Mouse (Mus musculus) spleen, adult 2 months (tissue): ENCODE measurements around the gene Hibch. TPM values are rescaled to one million over a fixed set of nuclear protein-coding genes. Genes with fewer than 3 reads are reported as not detected.
"Not testable (repeated sequence)": the region's sequence is repeated elsewhere in the genome, so short reads cannot be mapped to it uniquely, and the experiment has no call there.

Experiments
- DNase-seq, 2 experiments: peaks; one replicate each; pipeline versions ENCODE4 v3.0.0 to v3.0.0-alpha.2; 2012 to 2021; ENCODE audit warnings: low spot score in 2 of 2, low read depth in 1 of 2
- H3K27ac ChIP-seq: fragments of 200-500 bp; 2 replicates; pipeline ENCODE4 v1.5.1; 2012; ENCODE audit warnings: low read length, inconsistent platforms; ENCODE audit not compliant: insufficient read depth
- H3K27me3 ChIP-seq: fragments of 200-500 bp; 2 replicates; pipeline ENCODE4 v1.6.1; 2012; ENCODE audit warnings: mild to moderate bottlenecking, moderate library complexity, low read length, inconsistent platforms; ENCODE audit not compliant: control insufficient read depth, insufficient read depth
- H3K36me3 ChIP-seq: fragments of 200-500 bp; 2 replicates; pipeline ENCODE4 v1.6.1; 2012; ENCODE audit warnings: mild to moderate bottlenecking, low read length, inconsistent platforms; ENCODE audit not compliant: control insufficient read depth, insufficient read depth
- H3K4me1 ChIP-seq: fragments of 200-500 bp; 2 replicates; pipeline ENCODE4 v1.6.1; 2011; ENCODE audit warnings: inconsistent platforms; ENCODE audit not compliant: control insufficient read depth, insufficient read depth, insufficient read length
- H3K4me3 ChIP-seq: fragments of 200-500 bp; 2 replicates; pipeline ENCODE4 v1.5.1; 2011; ENCODE audit warnings: mild to moderate bottlenecking, inconsistent platforms; ENCODE audit not compliant: insufficient read depth, insufficient read length; ENCODE audit errors: extremely low read depth
- CTCF ChIP-seq: fragments of 200-500 bp; IDR thresholded peaks from 2 replicates; pipeline ENCODE4 v1.5.1; 2011; ENCODE audit warnings: mild to moderate bottlenecking, inconsistent platforms; ENCODE audit not compliant: insufficient read depth, insufficient read length, insufficient replicate concordance; ENCODE audit errors: extremely low read depth
- POLR2A ChIP-seq: fragments of 200-500 bp; IDR thresholded peaks from 2 replicates; pipeline ENCODE4 v1.6.1; 2011; ENCODE audit warnings: low read depth, low read length, inconsistent platforms
- WGBS: fragments of 180-500 bp; shearing (Covaris S2); methylation state at CpG from one replicate; pipeline ENCODE4 v1.1.7; 2018; 5-methylcytosine and 5-hydroxymethylcytosine counted together
- polyA plus RNA-seq: library from polyadenylated mRNA; depleted of rRNA; stranded (reverse); fragments of >200 nt; gene quantifications from 2 replicates; pipeline ENCODE4 v1.2.3, GENCODE M21; 2012

Gene Hibch
- polyA plus RNA-seq, 1 experiment: 7.6 TPM

- no peak overlapping the region for H3K27ac ChIP-seq
- H3K36me3 ChIP-seq: peaks cover 2% of the 10 kb centered on the region; the same call in 1 of the 2 replicates
- H3K27me3 ChIP-seq: no peaks in the 10 kb centered on the region
- no peak for TF ChIP-seq CTCF
- WGBS: 98% methylated on average over 1 of the region's 1 CpGs
- H3K4me3 ChIP-seq: no peak overlapping the region
- H3K4me1 ChIP-seq: no peaks in the 10 kb centered on the region
- DNase-seq: no peak
Measured at GRCm38 (mm10) chr1:52867876-52868275, 23.1 kb downstream of the Hibch start.

- H3K36me3 ChIP-seq: peaks cover 3% of the 10 kb centered on the region
- no peak for DNase-seq
- H3K27ac ChIP-seq: no peak overlapping the region
- H3K27me3 ChIP-seq: no peaks in the 10 kb centered on the region
- H3K4me3 ChIP-seq: no peak overlapping the region
- TF ChIP-seq POLR2A: no peak
- TF ChIP-seq CTCF: no peak
- no peaks in the 10 kb centered on the region for H3K4me1 ChIP-seq
- WGBS: 91% methylated on average over 2 of the region's 2 CpGs
Measured at GRCm38 (mm10) chr1:52884208-52884607, 39.5 kb downstream of the Hibch start.

GRCm38 (mm10) chr1:52909783-52910182 is 65.1 kb downstream of the Hibch start:
- WGBS: 80% methylated on average over 3 of the region's 3 CpGs
- no peaks in the 10 kb centered on the region for H3K27me3 ChIP-seq
- H3K27ac ChIP-seq: no peak overlapping the region
- no peak overlapping the region for H3K4me3 ChIP-seq
- TF ChIP-seq CTCF (no peak), POLR2A (no peak)
- no peaks in the 10 kb centered on the region for H3K4me1 ChIP-seq
- no peak for DNase-seq
- H3K36me3 ChIP-seq: peaks cover 2% of the 10 kb centered on the region; the same call in 1 of the 2 replicates

- no peaks in the 10 kb centered on the region for H3K27me3 ChIP-seq
- no peak for DNase-seq
- H3K4me3 ChIP-seq: no peak overlapping the region
- WGBS: 91% methylated on average over 2 of the region's 2 CpGs
- no peak for TF ChIP-seq POLR2A
- TF ChIP-seq CTCF: no peak
- no peak overlapping the region for H3K27ac ChIP-seq
- H3K36me3 ChIP-seq: 0 out of 2 replicates have a peak, but pooled peaks cover 3% of the 10 kb centered on the region
- H3K4me1 ChIP-seq: no peaks in the 10 kb centered on the region
Measured at GRCm38 (mm10) chr1:52916655-52917054, 71.9 kb downstream of the Hibch start.

GRCm38 (mm10) chr1:52918897-52919296 is 74.2 kb downstream of the Hibch start:
- H3K27ac ChIP-seq, H3K4me3 ChIP-seq, H3K27me3 ChIP-seq, H3K4me1 ChIP-seq, H3K36me3 ChIP-seq, DNase-seq: not testable (repeated sequence)

GRCm38 (mm10) chr1:52924482-52924881 is 79.8 kb downstream of the Hibch start:
- WGBS: 13% methylated on average over 1 of the region's 1 CpGs
- not testable (repeated sequence) for H3K36me3 ChIP-seq, H3K4me3 ChIP-seq, H3K27ac ChIP-seq, DNase-seq, H3K4me1 ChIP-seq, H3K27me3 ChIP-seq

GRCm38 (mm10) chr1:52934494-52934893 is 89.8 kb downstream of the Hibch start:
- no peak overlapping the region for H3K27ac ChIP-seq
- 86% methylated on average over 5 of the region's 5 CpGs for WGBS
- no peak for DNase-seq
- no peak overlapping the region for H3K4me3 ChIP-seq
- H3K36me3 ChIP-seq: no peaks in the 10 kb centered on the region
- no peak for TF ChIP-seq CTCF
- no peak for TF ChIP-seq POLR2A
- H3K4me1 ChIP-seq: no peaks in the 10 kb centered on the region
- H3K27me3 ChIP-seq: no peaks in the 10 kb centered on the region

- DNase-seq: no peak
- Histone ChIP-seq H3K4me3 (no peak overlapping the region), H3K27me3 (no peaks in the 10 kb centered on the region), H3K27ac (no peak overlapping the region), H3K4me1 (no peaks in the 10 kb centered on the region), H3K36me3 (no peaks in the 10 kb centered on the region)
- TF ChIP-seq POLR2A (no peak), CTCF (no peak)
- 89% methylated on average over 1 of the region's 1 CpGs for WGBS
Measured at GRCm38 (mm10) chr1:52939021-52939420, 94.3 kb downstream of the Hibch start.
